Mouse (Mus musculus) MEL (cell line): ENCODE data around the gene Cercam. TPM values are rescaled to one million over a fixed set of nuclear protein-coding genes. Genes with fewer than 3 reads are reported as not detected.

Experiments
- DNase-seq: peaks from one replicate; pipeline ENCODE4 v3.0.0; 2011; ENCODE audit warnings: low read depth, low spot score
- H3K27ac ChIP-seq: 2 replicates; pipeline ENCODE4 v1.5.1; 2012; ENCODE audit warnings: low read depth, mild to moderate bottlenecking, control low read depth, low read length, moderate library complexity; ENCODE audit not compliant: control insufficient read depth
- H3K27me3 ChIP-seq, 2 experiments: fragments of 150-350 bp in 1 of 2; sonication (generic) in 1 of 2; 2 replicates each; pipeline ENCODE4 v1.6.1; 2012; ENCODE audit warnings: low read length in 2 of 2, mild to moderate bottlenecking in 2 of 2, improper control_type of control experiment in 1 of 2, moderate library complexity in 1 of 2; ENCODE audit not compliant: insufficient read depth in 2 of 2, control insufficient read depth in 1 of 2
- H3K36me3 ChIP-seq, 2 experiments: 2 replicates each; pipeline ENCODE4 v1.6.1; 2012 to 2014; ENCODE audit warnings: low read length in 2 of 2, improper control_type of control experiment in 1 of 2, inconsistent platforms in 1 of 2, mild to moderate bottlenecking in 1 of 2; ENCODE audit not compliant: insufficient read depth in 2 of 2, control insufficient read depth in 1 of 2
- H3K4me1 ChIP-seq, 2 experiments: fragments of 150-350 bp in 1 of 2; sonication (generic) in 1 of 2; 2 replicates each; pipeline ENCODE4 v1.6.1; 2012; ENCODE audit warnings: low read length in 2 of 2, improper control_type of control experiment in 1 of 2, mild to moderate bottlenecking in 1 of 2; ENCODE audit not compliant: insufficient read depth in 2 of 2, control insufficient read depth in 1 of 2
- H3K4me3 ChIP-seq, 2 experiments: fragments of 150-350 bp in 1 of 2; sonication (generic) in 1 of 2; 2 replicates each; pipeline ENCODE4 v1.5.1; 2012; ENCODE audit warnings: low read depth in 2 of 2, low read length in 2 of 2, mild to moderate bottlenecking in 2 of 2, moderate library complexity in 2 of 2, control low read depth in 1 of 2, improper control_type of control experiment in 1 of 2; ENCODE audit not compliant: control insufficient read depth in 1 of 2, insufficient read depth in 1 of 2
- H3K79me2 ChIP-seq: 2 replicates; pipeline ENCODE4 v1.6.1; 2012; ENCODE audit warnings: mild to moderate bottlenecking, low read length, moderate library complexity; ENCODE audit not compliant: control insufficient read depth, poor library complexity, insufficient read depth
- H3K9ac ChIP-seq: 2 replicates; pipeline ENCODE4 v1.6.1; 2012; ENCODE audit warnings: low read depth, mild to moderate bottlenecking, control low read depth, low read length, moderate library complexity; ENCODE audit not compliant: control insufficient read depth, poor library complexity, severe bottlenecking
- H3K9me3 ChIP-seq: fragments of 150-350 bp; sonication (generic); replicated peaks from 2 replicates; pipeline ENCODE4 v1.6.1; 2012; ENCODE audit warnings: mild to moderate bottlenecking, low read length, improper control_type of control experiment, moderate library complexity; ENCODE audit not compliant: insufficient read depth
- CHD1 ChIP-seq: IDR thresholded peaks from 2 replicates; pipeline ENCODE4 v1.6.1; 2012; ENCODE audit warnings: low read depth, mild to moderate bottlenecking, inconsistent platforms, low read length, improper control_type of control experiment
- E2F4 ChIP-seq: IDR thresholded peaks from 2 replicates; pipeline ENCODE4 v1.6.1; 2011; ENCODE audit warnings: low read depth, low read length, improper control_type of control experiment, borderline replicate concordance
- EP300 ChIP-seq, 2 experiments: IDR thresholded peaks; 2 replicates each; pipeline ENCODE4 v1.6.1; 2011; ENCODE audit warnings: improper control_type of control experiment in 2 of 2, low read length in 2 of 2, low read depth in 1 of 2, mild to moderate bottlenecking in 1 of 2
- GABPA ChIP-seq: IDR thresholded peaks from 2 replicates; pipeline ENCODE4 v1.6.1; 2012; ENCODE audit warnings: low read depth, mild to moderate bottlenecking, inconsistent platforms, low read length, improper control_type of control experiment, moderate library complexity
- MAFK ChIP-seq: IDR thresholded peaks from 2 replicates; pipeline ENCODE4 v1.6.1; 2011; ENCODE audit warnings: low read depth, mild to moderate bottlenecking, low read length, improper control_type of control experiment, borderline replicate concordance
- POLR2A ChIP-seq, 2 experiments: IDR thresholded peaks; 2 replicates each; pipeline ENCODE4 v1.6.1; 2011 to 2012; ENCODE audit warnings: low read length in 2 of 2, mild to moderate bottlenecking in 2 of 2, control low read depth in 1 of 2, improper control_type of control experiment in 1 of 2, low read depth in 1 of 2, moderate library complexity in 1 of 2; ENCODE audit not compliant: control insufficient read depth in 1 of 2, insufficient read depth in 1 of 2, poor library complexity in 1 of 2
- RAD21 ChIP-seq: IDR thresholded peaks from 2 replicates; pipeline ENCODE4 v1.6.1; 2011; ENCODE audit warnings: mild to moderate bottlenecking, low read depth, low read length, improper control_type of control experiment
- SMC3 ChIP-seq: IDR thresholded peaks from 2 replicates; pipeline ENCODE4 v1.6.1; 2011; ENCODE audit warnings: low read depth, low read length, improper control_type of control experiment
- TBP ChIP-seq: IDR thresholded peaks from 2 replicates; pipeline ENCODE4 v1.8.0; 2011; ENCODE audit warnings: low read depth, low read length, improper control_type of control experiment
- polyA plus RNA-seq, 2 experiments: library from polyadenylated mRNA; stranded (reverse) in 1 of 2; unstranded in 1 of 2; fragments of >175 nt in 1 of 2; fragments of >200 nt in 1 of 2; gene quantifications; 2 replicates each; pipeline versions ENCODE4 v1.2.1 to v1.2.4; 2012; ENCODE audit warnings: low replicate concordance in 2 of 2, low read depth in 1 of 2; ENCODE audit not compliant: insufficient read length in 2 of 2, insufficient read depth in 1 of 2, missing spikeins in 1 of 2
- total RNA-seq: library from RNA; depleted of rRNA; stranded (reverse); fragments of 300-350 nt; gene quantifications from 2 replicates; pipeline ENCODE4 v1.2.3, GENCODE M21; 2012; rRNA removed

Cercam gene
- total and polyA plus RNA-seq, 3 experiments: 8.8 to 23.4 TPM; not detected in 1

DNA sequence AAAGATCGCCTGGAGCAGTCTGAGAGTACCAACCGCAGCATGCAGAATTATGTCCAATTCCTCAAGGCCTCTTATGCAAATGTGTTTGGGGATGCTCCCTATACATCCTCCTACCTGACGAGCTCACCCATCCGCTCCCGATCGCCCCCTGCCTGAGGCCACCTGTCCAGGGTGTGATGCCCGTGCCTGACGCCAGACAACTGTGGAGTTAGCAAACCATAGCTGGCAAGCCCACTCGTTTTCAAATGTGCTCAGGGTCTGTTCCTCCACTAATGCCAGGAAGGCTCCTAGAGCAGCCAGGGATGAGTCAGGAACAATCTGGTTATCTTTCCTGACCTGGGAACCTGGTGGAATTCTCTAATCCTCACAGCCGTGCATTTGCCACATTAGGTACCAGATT lies 61.5 kb downstream of the Cercam start:
- Histone ChIP-seq H3K9me3 (no peaks in the 10 kb centered on the region), H3K27ac (no peak overlapping the region), H3K4me1 (no peaks in the 10 kb centered on the region), H3K27me3 (no peaks in the 10 kb centered on the region), H3K36me3 (peaks cover 0 to 15% of the 10 kb centered on the region in 2 experiments; a peak in 2 of 4 replicates), H3K4me3 (no peak overlapping the region), H3K9ac (no peak overlapping the region), H3K79me2 (peaks cover 2% of the 10 kb centered on the region)
- TF ChIP-seq MAFK (no peak), CHD1 (no peak), RAD21 (no peak), GABPA (no peak), SMC3 (no peak)
- DNase-seq: no peak

- Histone ChIP-seq H3K27ac (no peak overlapping the region), H3K9me3 (no peaks in the 10 kb centered on the region), H3K36me3 (peaks cover 4 to 13% of the 10 kb centered on the region in 2 experiments), H3K4me3 (no peak overlapping the region), H3K27me3 (no peaks in the 10 kb centered on the region), H3K4me1 (peaks cover 4% of the 10 kb centered on the region in 2 experiments; a peak in 3 of 4 replicates), H3K79me2 (peaks cover 8% of the 10 kb centered on the region), H3K9ac (no peak overlapping the region)
- DNase-seq: no peak
- TF ChIP-seq POLR2A (IDR thresholded peaks at IDR 0.05; ENCODE audit: control insufficient read depth in 1 of 2, insufficient read depth in 1 of 2, low read depth in 1 of 2, low read length in 2 of 2, poor library complexity in 1 of 2) (no peak), EP300 (IDR thresholded peaks at IDR 0.05; ENCODE audit: low read depth in 1 of 2, low read length in 2 of 2) (no peak), E2F4 (no peak), TBP (no peak), CHD1 (no peak)
Observed at GRCm38 (mm10) chr2:29931194-29931593, 62.2 kb downstream of the Cercam start.

Other genes with a start within 250 kb of the Cercam start
- 69.7 and 77.0 TPM in 2 replicates for gene Rapgef1, start 249.4 kb upstream of the Cercam start, total RNA-seq
- gene Rapgef1, start 249.4 kb upstream of the Cercam start, polyA plus RNA-seq: 10 to 100 TPM; 57.2 to 88.3 TPM
- not detected in 2 replicates for gene Gm13420, start 117.5 kb upstream of the Cercam start, total RNA-seq
- gene Gm13420, start 117.5 kb upstream of the Cercam start, polyA plus RNA-seq: under 1 TPM in 1 of 2 experiments, not detected in 1; 0.07 TPM
- gene Gm13547, start 109.9 kb upstream of the Cercam start, total RNA-seq: not detected in 2 replicates
- under 1 TPM in 1 of 2 experiments, not detected in 1; 0.86 TPM for gene Gm13547, start 109.9 kb upstream of the Cercam start, polyA plus RNA-seq
- 23.5 and 25.4 TPM in 2 replicates for gene Coq4, start 81.7 kb upstream of the Cercam start, total RNA-seq
- gene Coq4, start 81.7 kb upstream of the Cercam start, polyA plus RNA-seq: 10 to 100 TPM in 1 of 2 experiments, not detected in 1; 33.2 TPM
- gene Trub2, start 80.7 kb upstream of the Cercam start, total RNA-seq: 34.8 and 40.9 TPM in 2 replicates
- gene Trub2, start 80.7 kb upstream of the Cercam start, polyA plus RNA-seq: 10 to 100 TPM in 1 of 2 experiments, not detected in 1; 44.7 TPM
- gene Slc27a4, start 66.5 kb upstream of the Cercam start, total RNA-seq: 7.9 and 10.9 TPM in 2 replicates
- 10 to 100 TPM in 1 of 2 experiments, not detected in 1; 14.9 TPM for gene Slc27a4, start 66.5 kb upstream of the Cercam start, polyA plus RNA-seq
- gene Urm1, start 49.1 kb upstream of the Cercam start, total RNA-seq: 76.2 and 90.5 TPM in 2 replicates
- gene Urm1, start 49.1 kb upstream of the Cercam start, polyA plus RNA-seq: 100 to 1,000 TPM in 1 of 2 experiments, not detected in 1; 131 TPM
- gene Odf2, start 20.1 kb downstream of the Cercam start, total RNA-seq: 49.0 and 49.3 TPM in 2 replicates
- 10 to 100 TPM in 1 of 2 experiments, not detected in 1; 82.8 TPM for gene Odf2, start 20.1 kb downstream of the Cercam start, polyA plus RNA-seq
- gene Gle1, start 66.3 kb downstream of the Cercam start, total RNA-seq: 41.9 and 46.1 TPM in 2 replicates
- 10 to 100 TPM in 1 of 2 experiments, not detected in 1; 77.0 TPM for gene Gle1, start 66.3 kb downstream of the Cercam start, polyA plus RNA-seq
- 26.2 and 31.2 TPM in 2 replicates for gene Sptan1, start 96.4 kb downstream of the Cercam start, total RNA-seq
- gene Sptan1, start 96.4 kb downstream of the Cercam start, polyA plus RNA-seq: 10 to 100 TPM in 1 of 2 experiments, not detected in 1; 29.5 TPM
- 49.3 and 53.1 TPM in 2 replicates for gene Wdr34, start 179.7 kb downstream of the Cercam start, total RNA-seq
- gene Wdr34, start 179.7 kb downstream of the Cercam start, polyA plus RNA-seq: 10 to 100 TPM in 1 of 2 experiments, not detected in 1; 78.3 TPM
- gene Set, start 188.2 kb downstream of the Cercam start, total RNA-seq: 580 and 633 TPM in 2 replicates
- gene Set, start 188.2 kb downstream of the Cercam start, polyA plus RNA-seq: 100 to 1,000 TPM; 250 to 973 TPM
- 2.0 and 2.9 TPM in 2 replicates for gene Pkn3, start 208.5 kb downstream of the Cercam start, total RNA-seq
- gene Pkn3, start 208.5 kb downstream of the Cercam start, polyA plus RNA-seq: 1 to 10 TPM in 1 of 2 experiments, not detected in 1; 5.8 TPM
- gene Zdhhc12, start 224.5 kb downstream of the Cercam start, total RNA-seq: 22.6 and 25.1 TPM in 2 replicates
- 10 to 100 TPM in 1 of 2 experiments, not detected in 1; 42.1 TPM for gene Zdhhc12, start 224.5 kb downstream of the Cercam start, polyA plus RNA-seq